Mouse (Mus musculus) limb, embryonic 11.5 days (tissue): ENCODE results near the gene Kng1. TPM values are rescaled to one million over a fixed set of nuclear protein-coding genes. Genes with fewer than 3 reads are reported as not detected.

Experiments used
- ATAC-seq: fragments of 200-750 bp; cut with Nextera tagmentation; 2 replicates; pipeline ENCODE4 v1.8.0; 2017; ENCODE audit warnings: low read depth; ENCODE audit not compliant: insufficient number of reproducible peaks, low FRiP score, low TSS enrichment
- DNase-seq: peaks from one replicate; pipeline ENCODE4 v3.0.0-alpha.2; 2015; ENCODE audit warnings: low spot score
- H3K27ac ChIP-seq: fragments of 300-500 bp; sonication (generic); replicated peaks from 2 replicates; pipeline ENCODE4 v1.5.1; 2014; ENCODE audit warnings: low read depth, mild to moderate bottlenecking, low read length
- H3K27me3 ChIP-seq: fragments of 300-500 bp; sonication (generic); 2 replicates; pipeline ENCODE4 v1.6.1; 2014; ENCODE audit warnings: mild to moderate bottlenecking, low read length, mixed read lengths; ENCODE audit not compliant: control insufficient read depth, insufficient read depth
- H3K36me3 ChIP-seq: fragments of 300-500 bp; sonication (generic); 2 replicates; pipeline ENCODE4 v1.6.1; 2014; ENCODE audit warnings: mild to moderate bottlenecking, low read length, moderate library complexity, mixed read lengths; ENCODE audit not compliant: control insufficient read depth, insufficient read depth
- H3K4me1 ChIP-seq: fragments of 300-500 bp; sonication (generic); 2 replicates; pipeline ENCODE4 v1.6.1; 2014; ENCODE audit warnings: low read length, mixed read lengths; ENCODE audit not compliant: control insufficient read depth, insufficient read depth
- H3K4me2 ChIP-seq: fragments of 300-500 bp; sonication (generic); 2 replicates; pipeline ENCODE4 v1.6.1; 2014; ENCODE audit warnings: low read depth, mild to moderate bottlenecking, moderate library complexity; ENCODE audit not compliant: severe bottlenecking
- H3K4me3 ChIP-seq: fragments of 300-500 bp; sonication (generic); 2 replicates; pipeline ENCODE4 v1.5.1; 2014; ENCODE audit warnings: low read depth, low read length
- H3K9ac ChIP-seq: fragments of 300-500 bp; sonication (generic); 2 replicates; pipeline ENCODE4 v1.6.1; 2014; ENCODE audit warnings: mild to moderate bottlenecking, low read length
- H3K9me3 ChIP-seq: fragments of 300-500 bp; sonication (generic); 2 replicates; pipeline ENCODE4 v1.6.1; 2016; ENCODE audit warnings: low read length; ENCODE audit not compliant: control insufficient read depth
- WGBS: fragments of 180-500 bp; shearing (Covaris S2); extraction: QIAGEN DNeasy Blood & Tissue Kit; methylation state at CpG from one replicate; pipeline ENCODE4 v1.1.7; 2014; 5-methylcytosine and 5-hydroxymethylcytosine counted together
- polyA plus RNA-seq: library from polyadenylated mRNA; unstranded; fragments of >200 nt; fragmentation: Nextera tagmentation; extraction: Ambion mirVana; gene quantifications from 2 replicates; pipeline ENCODE4 v1.2.1, GENCODE M21; 2014

Kng1 gene
- polyA plus RNA-seq, 1 experiment from 2014 or later, result 0.33 TPM

DNA sequence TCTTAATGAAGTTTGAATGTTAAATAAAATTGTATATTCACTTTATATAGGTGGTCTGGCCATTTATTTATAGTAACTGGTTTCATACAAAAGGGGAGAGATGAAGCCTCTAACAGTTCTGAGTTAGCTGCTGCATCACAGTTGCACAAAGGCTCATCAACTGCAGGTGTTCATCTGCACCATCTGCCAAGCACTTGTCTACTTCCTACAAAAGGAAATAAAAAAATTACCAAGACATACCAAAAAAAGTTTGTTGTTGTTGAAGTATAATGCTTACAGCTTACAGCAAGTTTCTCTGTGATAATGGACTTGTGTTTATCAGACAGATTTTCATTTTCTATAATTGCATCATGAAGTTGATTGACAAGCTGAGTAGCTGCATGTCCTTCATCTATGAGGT is 56.2 kb downstream of the Kng1 start:
- Histone ChIP-seq H3K36me3 (peaks cover 23% of the 10 kb centered on the region; the same call in 1 of the 2 replicates), H3K27me3 (no peaks in the 10 kb centered on the region), H3K4me2 (no peak overlapping the region), H3K4me1 (peaks cover 8% of the 10 kb centered on the region), H3K4me3 (no peak overlapping the region), H3K9me3 (no peaks in the 10 kb centered on the region), H3K27ac (no peak overlapping the region), H3K9ac (no peak overlapping the region)
- DNase-seq (no peak), ATAC-seq (no peak)

DNA sequence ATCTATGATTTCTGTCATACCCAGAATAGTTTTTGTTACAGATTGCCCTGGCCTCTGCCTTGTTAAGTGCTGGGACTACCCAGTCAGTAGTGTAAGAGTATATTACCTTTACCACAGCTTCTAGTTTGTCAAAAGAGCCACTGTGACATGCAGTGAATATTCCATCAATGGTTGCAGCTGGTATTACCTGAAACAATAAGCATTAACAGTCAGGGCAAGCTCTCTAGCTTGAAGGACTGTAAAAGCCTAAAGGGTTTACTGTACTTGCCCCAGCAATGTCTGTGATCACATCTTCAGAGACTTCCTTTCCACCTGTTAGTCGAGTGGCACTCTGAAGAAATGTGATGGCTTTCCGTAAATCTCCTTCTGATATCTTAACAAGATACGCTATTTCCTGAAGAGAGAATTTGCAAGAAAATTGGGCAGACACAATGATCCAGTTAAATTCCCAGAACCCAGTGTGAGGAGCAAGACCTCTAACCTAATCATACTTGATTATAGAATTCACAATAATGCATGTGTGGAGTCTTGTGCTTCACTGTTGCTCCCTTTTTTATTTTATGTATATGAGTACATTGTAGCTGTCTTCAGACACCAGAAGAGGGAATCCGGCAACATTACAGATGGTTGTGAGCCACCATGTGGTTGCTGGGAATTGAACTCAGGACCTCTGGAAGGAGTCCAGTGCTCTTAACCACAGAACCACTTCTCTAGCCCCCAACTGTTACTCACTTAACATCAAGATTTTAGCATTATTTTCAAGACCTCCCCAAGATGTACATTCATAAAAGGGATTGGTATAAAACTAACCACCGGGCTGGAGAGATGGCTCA is 56.9 kb downstream of the Kng1 start:
- 70% methylated on average over 5 of the region's 5 CpGs for WGBS
- Histone ChIP-seq H3K4me3 (no peak overlapping the region), H3K27ac (no peak overlapping the region), H3K4me1 (peaks cover 3% of the 10 kb centered on the region), H3K4me2 (no peak overlapping the region), H3K36me3 (peaks cover 18% of the 10 kb centered on the region; the same call in 1 of the 2 replicates), H3K27me3 (no peaks in the 10 kb centered on the region), H3K9ac (no peak overlapping the region), H3K9me3 (no peaks in the 10 kb centered on the region)
- DNase-seq (peak; percentile 32), ATAC-seq (no peak; the same call in 1 of the 2 replicates)

DNA sequence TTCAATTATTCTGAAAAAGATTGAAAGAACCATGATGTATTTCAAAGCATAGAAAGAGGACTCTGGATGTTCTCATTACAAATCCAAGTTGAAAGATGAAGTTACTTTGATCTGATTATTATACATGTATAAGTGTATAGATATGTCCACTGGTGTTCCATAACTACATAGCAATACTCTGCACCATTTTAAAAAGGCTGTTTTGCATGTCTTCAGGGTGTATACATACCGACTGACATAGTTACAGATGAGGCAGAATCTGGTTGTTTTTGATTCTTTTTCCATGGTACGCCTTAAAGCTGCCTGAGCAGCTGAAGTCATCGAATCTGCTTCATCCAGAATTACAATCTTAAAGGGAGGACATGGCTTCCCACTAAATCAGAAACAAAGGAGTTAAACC is 57.8 kb downstream of the Kng1 start:
- Histone ChIP-seq H3K4me3 (no peak overlapping the region), H3K27me3 (no peaks in the 10 kb centered on the region), H3K36me3 (peaks cover 14% of the 10 kb centered on the region; the same call in 1 of the 2 replicates), H3K9me3 (no peaks in the 10 kb centered on the region), H3K9ac (no peak overlapping the region), H3K4me2 (no peak overlapping the region), H3K27ac (no peak overlapping the region), H3K4me1 (0 out of 2 replicates have a peak, but pooled peaks cover 2% of the 10 kb centered on the region)
- WGBS, result 83% methylated on average over 3 of the region's 3 CpGs
- ATAC-seq (no peak), DNase-seq (no peak)

DNA sequence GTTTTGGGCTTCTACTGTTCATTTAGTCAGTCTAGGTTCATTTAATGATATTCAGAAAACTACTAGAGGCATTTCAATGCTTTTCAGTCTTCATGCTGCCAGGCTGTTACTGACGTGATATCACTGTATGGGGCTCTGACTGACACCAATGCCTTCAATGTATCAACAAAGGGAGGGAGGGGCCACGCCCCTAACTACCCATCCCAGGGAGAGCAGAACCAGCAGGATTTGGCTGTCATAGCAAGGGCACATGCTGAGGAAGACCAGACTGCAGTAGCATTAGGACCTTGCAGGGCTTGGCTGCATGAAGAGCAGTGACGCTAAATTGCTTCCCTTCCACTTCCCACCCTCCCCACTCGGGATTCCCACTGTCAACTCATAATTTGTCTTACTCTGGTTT is 59.5 kb downstream of the Kng1 start:
- ATAC-seq, result no peak
- 62% methylated on average over 4 of the region's 4 CpGs for WGBS
- Histone ChIP-seq H3K36me3 (peaks cover 11% of the 10 kb centered on the region; the same call in 1 of the 2 replicates), H3K27me3 (no peaks in the 10 kb centered on the region), H3K9me3 (no peaks in the 10 kb centered on the region), H3K27ac (no peak overlapping the region), H3K4me3 (no peak overlapping the region), H3K4me1 (no peaks in the 10 kb centered on the region), H3K9ac (no peak overlapping the region), H3K4me2 (no peak overlapping the region)
- DNase-seq, result no peak

DNA sequence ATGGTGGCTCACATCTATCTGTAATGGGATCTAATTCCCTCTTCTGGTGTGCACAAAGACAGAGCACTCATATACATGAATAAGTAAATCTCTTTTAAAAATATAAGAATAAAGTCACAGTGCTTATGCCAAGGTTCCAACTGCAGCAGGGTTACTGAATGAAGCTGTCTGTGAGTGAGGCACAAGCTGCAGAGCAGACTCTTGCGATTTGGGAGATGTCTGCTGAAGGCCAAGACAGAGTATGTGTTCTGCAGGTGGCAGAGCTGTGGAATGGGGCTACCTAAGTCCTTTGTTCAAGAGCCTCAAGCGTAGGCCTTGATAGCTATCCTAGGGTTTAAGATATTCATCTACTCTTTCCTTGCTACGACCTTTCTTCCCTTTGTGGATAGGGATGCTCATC is 64.8 kb downstream of the Kng1 start:
- 90% methylated on average over 3 of the region's 3 CpGs for WGBS
- DNase-seq (no peak), ATAC-seq (no peak)
- H3K9ac ChIP-seq, result no peak overlapping the region
- H3K4me3 ChIP-seq, result no peak overlapping the region
- no peak overlapping the region for H3K4me2 ChIP-seq
- H3K27ac ChIP-seq, result no peak overlapping the region
- no peaks in the 10 kb centered on the region for H3K9me3 ChIP-seq
- H3K4me1 ChIP-seq, result no peaks in the 10 kb centered on the region
- H3K27me3 ChIP-seq, result no peaks in the 10 kb centered on the region
- peaks cover 5% of the 10 kb centered on the region for H3K36me3 ChIP-seq

DNA sequence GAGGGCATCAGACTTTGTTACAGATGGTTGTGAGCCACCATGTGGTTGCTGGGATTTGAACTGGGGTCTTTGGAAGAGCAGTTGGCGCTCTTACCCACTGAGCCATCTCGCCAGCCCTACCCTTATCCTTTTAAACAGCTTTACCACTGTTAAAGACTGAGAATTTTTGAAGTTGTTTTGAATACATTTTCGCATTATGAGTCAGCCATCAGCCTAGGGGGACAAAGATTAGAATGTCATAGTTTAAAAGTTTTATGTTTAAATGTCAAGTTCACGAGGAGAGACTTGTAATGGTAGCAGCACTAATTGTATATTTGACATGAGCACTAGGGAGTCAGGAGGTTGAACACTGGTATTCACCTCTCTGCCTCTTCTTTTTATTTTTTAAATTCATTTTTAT is 65.4 kb downstream of the Kng1 start:
- Histone ChIP-seq H3K4me1 (no peaks in the 10 kb centered on the region), H3K27ac (no peak overlapping the region), H3K4me3 (no peak overlapping the region), H3K4me2 (no peak overlapping the region), H3K36me3 (peaks cover 5% of the 10 kb centered on the region), H3K9me3 (no peaks in the 10 kb centered on the region), H3K27me3 (no peaks in the 10 kb centered on the region), H3K9ac (no peak overlapping the region)
- DNase-seq (no peak), ATAC-seq (no peak)
- WGBS, result 90% methylated on average over 4 of the region's 4 CpGs

DNA sequence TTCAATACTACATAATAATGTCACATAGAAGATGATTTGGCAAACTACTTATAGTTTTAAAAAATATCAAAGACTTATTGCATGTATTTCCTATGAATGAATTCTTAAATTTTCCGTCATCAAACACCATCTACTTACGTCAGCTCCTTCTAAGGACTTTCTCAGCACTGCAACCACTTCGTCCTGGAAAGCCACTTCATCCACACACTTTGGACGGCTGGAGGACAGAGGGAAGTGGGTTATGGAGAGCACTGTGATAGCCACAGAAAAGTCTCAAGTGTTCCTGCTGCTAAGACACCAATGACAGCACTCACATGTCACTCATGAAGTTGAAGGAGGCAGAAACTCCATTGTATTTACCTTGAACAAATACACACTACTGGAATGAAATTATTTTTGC is 66.7 kb downstream of the Kng1 start:
- Histone ChIP-seq H3K4me2 (no peak overlapping the region), H3K4me3 (no peak overlapping the region), H3K9me3 (no peaks in the 10 kb centered on the region), H3K36me3 (peaks cover 5% of the 10 kb centered on the region), H3K9ac (no peak overlapping the region), H3K27me3 (no peaks in the 10 kb centered on the region), H3K27ac (no peak overlapping the region), H3K4me1 (0 out of 2 replicates have a peak, but pooled peaks cover 3% of the 10 kb centered on the region)
- 93% methylated on average over 4 of the region's 4 CpGs for WGBS
- no peak for DNase-seq
- no peak for ATAC-seq

DNA sequence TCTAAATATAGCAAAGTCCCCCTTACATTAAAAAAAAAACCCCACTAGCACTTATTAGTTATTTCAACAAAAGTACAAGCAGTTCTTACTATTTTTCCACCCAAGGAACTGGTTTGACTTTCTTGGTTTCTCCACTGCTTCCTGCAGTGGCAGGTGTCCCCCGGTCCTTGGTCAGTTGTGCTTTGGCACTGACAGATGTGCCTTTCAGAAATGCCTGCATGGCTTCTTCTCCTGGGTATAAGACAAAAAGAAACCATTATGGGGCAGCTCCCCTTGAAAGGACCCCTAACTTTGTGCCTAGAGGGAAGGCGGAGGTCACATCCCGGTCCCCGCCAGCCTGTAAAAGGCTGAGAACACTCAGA is 69.6 kb downstream of the Kng1 start:
- Histone ChIP-seq H3K27ac (peak overlapping the region; percentile 88), H3K9me3 (no peaks in the 10 kb centered on the region), H3K4me2 (peak overlapping the region; percentile 58), H3K4me3 (peak overlapping the region; percentile 66), H3K36me3 (peaks cover 5% of the 10 kb centered on the region), H3K4me1 (0 out of 2 replicates have a peak, but pooled peaks cover 3% of the 10 kb centered on the region), H3K27me3 (no peaks in the 10 kb centered on the region), H3K9ac (peak overlapping the region; percentile 88)
- no peak; the same call in 1 of the 2 replicates for ATAC-seq
- no peak for DNase-seq
- 0% methylated on average over 4 of the region's 4 CpGs for WGBS
